Mouse (Mus musculus): ENCODE measurements around the gene Siva1.

DNA sequence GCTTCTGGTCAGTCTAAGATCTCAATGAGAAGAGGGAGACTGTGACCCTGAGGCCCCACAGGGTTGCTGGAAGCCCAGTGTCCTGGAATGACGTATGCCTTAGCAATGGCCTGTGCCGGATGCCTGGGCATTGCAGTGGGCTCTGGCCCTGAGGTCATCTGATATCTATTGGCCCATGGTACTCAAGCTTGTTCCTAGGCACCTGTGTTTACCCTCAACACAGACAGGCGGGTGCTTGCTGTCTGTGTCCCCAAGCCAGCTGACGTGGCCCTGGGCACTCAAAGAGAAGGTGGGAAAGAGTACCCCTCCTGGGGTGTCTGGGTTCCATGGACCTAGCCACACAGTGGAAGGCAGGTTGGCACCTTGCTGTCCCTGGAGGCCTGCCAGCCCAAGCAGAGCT lies 18.8 kb upstream of the Siva1 start:
- TF ChIP-seq CTCF (conservative IDR thresholded peaks at IDR 0.05; ENCODE audit: low read length): no peak
- TF ChIP-seq POU5F1 (IDR thresholded peaks at IDR 0.05; ENCODE audit: borderline replicate concordance, low read length): no peak

All from E14TG2a.4 (cell line).